Mouse (Mus musculus) left cerebral cortex, adult 18-20 months (tissue): ENCODE measurements at regions not wholly inside any gene's neighbourhood (a gene's known extent, or its start where the extent isn't known, plus 50 kb on each side); places are given as distances from the start of the nearest gene placed in this dataset.

Experiments
- DNase-seq, 2 experiments: peaks; one replicate each; pipeline ENCODE4 v3.0.0; 2021 to 2022; ENCODE audit warnings: low spot score in 2 of 2, mixed read lengths in 1 of 2

DNA sequence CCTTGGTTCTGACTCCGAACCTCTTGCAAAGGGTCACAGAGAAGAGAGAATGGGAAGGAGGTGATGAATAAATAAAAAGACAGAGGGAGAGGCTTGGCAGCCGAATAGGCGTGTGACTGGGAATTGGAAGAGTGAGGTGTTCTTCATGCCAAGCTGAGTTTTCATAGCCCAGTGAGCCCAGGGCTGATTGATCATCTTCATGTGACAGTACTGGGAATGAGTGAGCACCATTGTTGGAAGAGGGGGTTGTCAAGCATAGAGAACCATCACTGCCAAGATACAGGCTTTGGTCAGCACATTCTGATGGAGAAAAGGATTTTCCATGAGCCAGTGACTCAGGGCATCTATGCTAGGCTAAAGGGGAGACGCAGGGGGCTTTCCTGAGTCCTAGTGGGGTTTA lies 163.0 kb downstream of the Slc30a10 start:
- DNase-seq = no peak

DNA sequence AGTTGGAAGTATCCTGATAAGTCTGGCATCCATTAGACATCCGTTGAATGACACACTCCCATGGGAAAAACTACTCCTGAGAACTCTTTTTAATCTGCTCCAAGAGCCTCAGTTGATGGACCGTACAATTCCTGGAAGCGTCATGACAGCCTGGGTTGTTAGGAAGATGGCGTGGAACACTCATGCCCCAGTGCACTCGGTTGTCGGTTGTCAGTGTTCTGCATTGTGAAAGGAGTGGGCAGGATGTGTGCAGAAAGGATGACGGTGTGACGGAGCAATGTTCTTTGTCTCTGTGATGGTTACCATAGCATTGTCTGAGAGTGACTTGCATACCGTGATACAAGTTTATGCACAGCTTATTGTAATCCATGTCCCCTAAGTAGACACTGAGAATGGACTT lies 164.4 kb downstream of the Slc30a10 start:
- DNase-seq = no peak

DNA sequence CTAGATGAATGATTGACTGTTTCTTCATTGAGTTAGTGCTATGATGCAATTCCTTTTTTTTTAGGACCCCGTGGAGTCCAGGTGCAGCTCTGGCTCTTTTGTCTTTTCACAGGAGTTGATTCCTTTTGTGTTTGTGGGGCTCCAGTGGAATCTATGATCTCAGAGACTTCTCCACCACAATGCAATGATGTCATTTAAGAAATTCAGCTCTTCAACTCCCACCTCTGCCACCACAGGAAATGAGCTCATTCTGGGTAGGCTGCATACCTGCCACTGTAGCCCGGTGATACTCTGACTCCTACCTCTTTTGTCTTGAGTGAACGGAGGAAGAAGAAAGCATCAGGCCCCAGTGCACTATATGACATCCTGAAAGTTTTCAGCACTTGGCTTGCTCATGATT lies 173.8 kb downstream of the Slc30a10 start:
- no peak for DNase-seq

DNA sequence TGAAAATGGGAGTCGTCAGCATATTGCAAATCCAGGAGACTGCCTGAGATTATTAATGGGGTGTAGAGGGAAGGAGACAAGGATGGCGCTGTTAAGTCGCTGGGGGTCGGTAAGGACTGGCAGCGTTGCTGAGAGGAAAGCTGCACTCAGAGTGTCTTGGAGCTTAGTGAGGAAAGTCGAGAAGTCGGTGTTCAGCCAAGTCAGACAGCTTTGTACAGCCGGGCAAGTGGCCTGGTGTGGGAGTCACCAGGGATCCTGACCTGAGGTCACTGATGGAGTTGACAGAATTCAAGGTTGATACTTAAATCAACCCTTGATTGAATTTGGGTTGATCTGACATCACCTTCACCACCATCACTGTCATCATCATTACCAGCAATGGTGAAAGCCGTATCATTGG lies 175.3 kb downstream of the Slc30a10 start:
- DNase-seq = no peak

DNA sequence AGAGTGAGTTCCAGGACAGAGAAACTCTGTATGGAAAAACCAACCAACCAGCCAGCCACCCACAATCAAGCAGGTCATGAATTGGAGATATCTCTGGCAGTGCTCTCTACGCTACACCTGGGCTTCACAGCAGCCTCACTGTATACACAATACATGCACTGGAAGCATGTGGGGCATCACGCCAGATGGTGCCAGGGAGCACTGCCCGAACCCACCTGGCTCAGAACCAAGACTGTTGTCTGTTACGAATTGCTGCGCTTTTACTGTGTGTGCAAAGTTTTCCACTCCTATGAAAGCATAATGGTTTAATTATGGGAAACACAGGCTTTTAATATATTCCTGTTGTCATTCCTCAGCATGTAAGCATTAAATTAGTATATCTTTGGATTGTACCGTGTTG lies 184.0 kb downstream of the Slc30a10 start:
- no peak for DNase-seq

DNA sequence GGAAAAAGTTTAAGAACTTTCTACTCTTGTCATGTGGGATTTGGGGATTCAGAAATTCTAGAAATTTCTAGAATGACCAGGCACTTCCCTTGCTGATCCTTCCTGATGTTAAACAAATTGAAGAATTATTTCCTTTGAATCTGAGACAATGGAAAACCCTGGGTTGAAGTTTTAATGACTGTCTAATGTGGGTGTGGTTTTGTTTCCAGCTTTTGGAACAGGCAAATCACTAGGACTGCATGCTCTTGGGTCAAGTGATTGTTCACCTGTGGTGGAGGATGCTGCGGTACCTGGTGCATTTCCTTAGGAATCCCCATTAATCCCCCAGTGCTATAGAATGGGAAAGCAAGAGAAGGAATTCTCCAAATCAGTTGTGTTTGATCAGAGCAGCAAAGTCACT lies 184.8 kb downstream of the Slc30a10 start:
- DNase-seq = no peak

DNA sequence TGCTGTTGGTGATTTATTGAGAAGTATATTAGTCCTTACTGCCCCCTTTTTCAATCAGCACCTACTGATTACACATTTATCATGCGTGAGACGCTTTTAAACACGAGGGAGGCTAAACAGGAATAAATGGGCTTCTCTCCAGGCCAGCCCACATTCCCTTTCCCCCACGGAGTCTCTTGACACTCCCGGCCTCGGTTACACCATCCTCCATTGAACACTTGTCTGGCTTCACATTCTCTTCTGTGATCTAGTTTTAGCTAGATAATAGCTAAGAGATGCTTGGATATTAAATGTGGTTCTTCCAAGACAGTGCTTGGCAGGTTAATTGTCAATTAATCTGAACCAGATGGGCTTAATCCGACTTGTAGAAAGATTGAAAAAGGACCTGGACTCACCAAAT lies 189.4 kb downstream of the Slc30a10 start:
- DNase-seq = no peak

DNA sequence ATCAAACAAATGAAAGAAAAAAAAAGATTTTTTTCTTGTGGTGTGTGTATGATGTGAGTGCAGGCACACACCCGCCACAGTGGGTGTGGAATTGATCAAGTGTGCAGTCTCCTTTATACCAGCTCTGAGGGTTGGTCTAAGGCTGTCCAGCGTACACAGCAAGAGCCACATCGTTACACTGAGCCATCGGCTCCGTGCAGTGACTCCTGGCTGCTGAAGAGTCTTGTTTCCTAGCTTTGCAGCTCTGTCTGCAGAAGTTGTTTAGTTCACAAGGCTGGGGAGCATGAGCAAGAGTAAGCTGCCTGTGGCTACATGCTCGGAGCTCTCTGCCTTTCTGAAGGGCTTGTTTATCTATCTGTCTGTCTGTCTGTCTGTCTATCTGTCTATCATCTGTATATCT lies 193.5 kb downstream of the Slc30a10 start:
- no peak for DNase-seq

DNA sequence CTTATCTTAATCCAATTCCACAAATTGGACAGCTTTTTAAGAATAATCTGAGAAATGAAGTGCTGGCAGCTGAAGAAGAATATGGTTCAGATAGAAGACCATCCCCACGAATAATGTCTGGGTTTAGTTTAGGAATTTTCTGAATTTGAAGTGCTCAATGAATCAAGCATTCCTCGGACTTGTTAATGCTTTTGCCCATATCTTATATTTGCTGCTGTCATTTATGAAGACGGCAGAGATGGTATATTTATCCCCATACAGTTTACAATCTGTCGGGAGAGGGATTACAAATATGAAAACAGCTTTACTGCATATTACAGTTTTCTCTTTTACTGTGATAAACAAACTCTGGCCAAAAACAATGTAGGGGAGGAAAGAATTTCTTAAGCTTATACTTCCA lies 194.3 kb downstream of the Slc30a10 start:
- DNase-seq = no peak

DNA sequence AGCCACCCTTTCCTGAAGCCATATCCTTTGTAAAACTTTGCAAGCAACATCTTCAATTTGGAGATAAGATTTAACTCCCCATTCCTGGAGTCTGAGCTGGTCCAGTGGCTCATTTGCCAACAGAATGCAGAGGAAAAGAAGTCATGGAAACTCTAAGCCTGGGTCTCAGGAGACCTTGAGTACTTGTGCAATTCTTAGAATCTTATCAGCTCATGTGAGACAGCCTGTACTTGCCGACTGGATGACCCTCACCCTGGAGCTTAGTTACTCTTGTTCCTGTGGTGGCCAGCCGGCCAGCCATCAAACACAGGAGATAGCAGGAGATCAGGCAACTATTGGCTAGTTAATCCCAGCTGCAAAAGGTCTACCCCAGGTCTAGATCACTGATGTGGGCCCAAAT lies 196.3 kb downstream of the Slc30a10 start:
- no peak for DNase-seq

DNA sequence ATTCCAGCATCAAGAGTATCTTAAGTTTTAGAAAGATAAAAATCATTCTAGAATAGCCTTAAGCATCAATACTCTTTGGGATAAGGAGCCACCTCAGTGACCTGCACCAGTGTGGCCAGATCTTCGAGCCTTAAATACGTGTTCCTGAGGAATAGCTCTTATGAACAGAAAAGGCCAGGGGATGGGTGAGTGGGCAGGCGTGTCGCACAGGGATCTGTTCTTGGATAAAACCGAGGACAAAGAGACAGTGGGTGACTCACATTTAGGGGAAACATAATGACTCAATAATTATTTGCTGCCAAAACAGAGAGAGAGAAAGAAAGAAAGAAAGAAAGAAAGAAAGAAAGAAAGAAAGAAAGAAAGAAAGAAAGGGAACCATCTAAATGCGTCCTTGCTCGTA lies 200.4 kb downstream of the Slc30a10 start:
- no peak for DNase-seq

DNA sequence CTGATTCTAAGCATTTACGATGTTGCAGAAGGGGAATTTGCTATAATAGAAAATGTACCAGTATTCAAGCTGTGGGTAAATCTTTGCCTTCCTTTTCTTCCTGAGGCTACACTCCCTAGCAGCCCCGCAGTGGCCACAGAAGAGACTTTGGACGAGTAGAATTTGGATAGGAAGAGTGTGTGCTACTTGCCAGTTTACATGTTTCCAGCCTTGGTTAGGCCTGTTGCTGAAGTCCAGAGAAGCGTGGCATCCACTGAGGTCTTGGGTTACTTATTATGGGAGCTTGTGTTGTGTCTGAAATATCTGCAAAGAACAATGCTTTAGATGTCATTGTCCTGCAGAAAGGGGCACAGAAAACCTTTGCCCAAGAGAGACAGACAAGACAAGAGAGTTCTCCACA lies 200.8 kb downstream of the Slc30a10 start:
- DNase-seq = no peak

DNA sequence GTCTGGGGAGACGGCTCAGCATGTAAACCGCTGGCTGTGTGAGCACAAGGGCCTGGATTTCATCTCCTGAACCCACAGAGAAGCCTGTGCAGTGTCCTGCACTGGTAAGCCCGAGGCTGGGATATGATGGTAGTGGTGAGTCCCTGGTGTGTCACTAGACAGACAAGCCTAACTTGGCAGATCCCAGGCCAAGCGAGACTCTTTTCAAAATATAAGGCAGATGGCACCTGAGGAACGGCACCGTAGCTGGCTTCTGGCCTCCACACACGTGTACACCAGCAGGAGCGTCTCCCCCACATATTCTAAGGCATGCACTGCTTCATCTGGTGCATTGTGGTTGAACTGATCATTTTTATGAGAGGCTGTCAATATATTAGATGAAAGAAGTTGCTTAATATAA lies 202.6 kb downstream of the Slc30a10 start:
- no peak for DNase-seq

DNA sequence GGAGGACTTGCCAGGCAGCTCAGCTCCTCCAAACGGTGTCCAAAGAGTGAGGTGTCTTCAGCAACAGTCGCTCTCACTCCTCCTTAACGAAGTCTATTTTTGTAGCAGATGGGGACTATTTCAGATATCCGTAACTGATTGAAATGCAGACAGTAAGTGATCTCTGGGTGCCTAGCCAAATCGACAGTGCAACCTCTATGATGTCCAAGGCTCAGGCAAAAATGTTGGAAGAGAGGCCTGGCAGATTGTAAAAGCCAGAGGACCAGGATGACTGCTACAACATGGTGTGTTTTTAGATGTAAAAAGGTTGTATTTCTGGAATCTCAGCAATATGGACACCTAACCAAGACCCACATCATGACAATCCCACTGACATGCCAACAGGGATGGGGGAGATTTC lies 204.8 kb downstream of the Slc30a10 start:
- DNase-seq = no peak

DNA sequence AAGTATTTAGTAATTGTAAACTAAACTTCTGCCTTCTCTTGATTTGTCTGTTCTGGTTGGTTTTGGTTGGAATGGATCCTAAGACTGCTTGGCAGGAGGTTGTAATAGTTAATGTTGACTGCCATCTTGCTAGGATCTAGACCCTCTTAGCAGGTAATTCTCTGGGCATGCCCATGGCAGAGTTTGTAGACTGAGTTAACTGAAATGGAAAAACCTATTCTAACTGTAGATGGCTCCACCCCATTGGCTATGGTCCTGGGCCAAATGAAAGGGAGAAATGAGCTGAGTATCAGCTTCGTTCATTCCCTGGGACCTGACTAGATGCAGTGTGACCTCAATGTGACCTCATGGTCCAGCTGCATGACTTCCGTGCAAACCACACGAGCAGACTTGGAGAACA lies 207.7 kb downstream of the Slc30a10 start:
- no peak for DNase-seq

DNA sequence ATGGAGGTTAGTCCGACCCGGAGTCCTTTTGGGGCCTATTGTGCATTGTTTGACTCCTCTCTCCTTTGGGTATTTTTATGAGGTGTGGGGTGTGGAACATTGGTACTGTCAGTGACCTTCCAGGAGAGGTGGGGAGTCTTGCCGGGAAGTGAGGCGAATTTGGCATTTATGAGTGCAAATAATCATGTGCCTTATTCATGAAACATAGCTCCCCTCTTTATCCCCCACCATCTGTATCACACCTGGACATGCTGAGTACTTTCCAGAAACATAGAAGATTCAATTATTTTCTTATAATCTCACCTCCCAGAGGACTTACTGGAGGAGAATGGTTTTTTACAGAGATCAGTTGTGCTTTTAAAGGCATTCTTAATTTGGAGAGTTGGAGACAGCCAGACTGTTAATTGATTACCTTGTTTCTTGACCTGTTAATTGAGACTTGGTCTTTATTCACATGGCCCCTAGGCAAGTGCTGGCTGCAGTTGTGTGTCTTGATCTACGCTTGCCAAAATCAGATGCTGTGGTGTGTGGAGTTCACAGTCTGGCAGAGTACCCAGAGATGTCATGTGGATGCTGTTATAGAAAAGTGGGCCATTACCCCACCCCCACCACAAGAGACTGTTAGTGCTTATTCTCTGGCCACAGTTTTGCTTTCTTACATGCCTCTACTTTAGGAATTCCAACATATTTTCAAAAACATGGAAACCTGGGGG lies 215.5 kb downstream of the Slc30a10 start:
- DNase-seq = no peak

DNA sequence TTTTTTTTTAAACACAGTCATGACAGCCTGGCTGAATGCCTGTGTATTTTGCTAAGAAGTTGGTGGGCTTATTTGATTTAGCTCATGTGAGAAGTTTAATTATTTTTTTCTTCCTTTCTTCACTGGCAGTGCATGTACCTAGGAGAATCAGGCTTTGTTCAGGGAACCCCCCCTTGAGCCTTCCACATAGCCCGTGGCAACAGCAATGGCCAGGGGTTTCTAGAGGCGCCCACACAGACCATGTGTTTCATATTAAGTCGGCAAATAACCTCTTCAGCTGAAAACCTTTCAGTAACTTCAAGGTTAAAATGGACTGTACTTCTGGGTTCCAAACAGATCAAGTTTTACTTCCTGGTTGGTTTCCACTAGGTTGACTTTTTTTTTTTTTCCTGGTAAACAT lies 218.3 kb downstream of the Slc30a10 start:
- no peak for DNase-seq

DNA sequence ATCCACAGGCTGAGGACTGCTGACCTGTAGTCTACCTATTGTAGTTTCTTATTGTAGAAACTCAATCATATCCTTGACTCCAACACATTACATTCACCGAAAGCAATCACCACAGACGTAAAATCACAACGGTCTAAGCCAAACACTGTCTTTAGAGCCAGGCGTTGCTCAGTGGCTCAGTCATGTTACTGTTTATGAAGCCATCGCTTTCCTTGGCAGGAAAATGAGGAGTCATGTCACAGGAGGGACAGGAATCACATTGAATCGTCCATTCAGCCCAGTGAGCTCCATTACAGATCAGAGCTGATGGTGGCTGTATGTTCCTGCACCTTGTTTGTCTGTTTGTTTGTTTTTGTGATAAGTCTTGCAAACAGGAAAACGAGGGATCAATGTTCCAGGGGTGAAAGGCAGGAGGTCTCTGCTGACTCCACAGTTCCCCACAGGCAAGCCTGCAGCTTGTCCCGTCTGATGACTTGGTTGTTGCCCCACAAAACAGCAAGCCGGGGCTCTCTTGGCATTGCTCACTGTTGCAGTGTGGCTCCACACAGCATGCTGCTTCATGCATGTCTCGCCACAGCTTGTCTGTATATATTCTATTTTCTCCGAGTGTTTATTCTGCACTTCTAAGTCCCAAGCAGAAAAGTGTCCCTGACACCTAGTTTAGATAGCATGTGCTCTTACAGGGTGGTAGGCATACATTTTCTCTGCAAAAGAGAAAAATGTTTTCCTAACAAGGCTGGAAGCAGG lies 221.2 kb downstream of the Slc30a10 start:
- DNase-seq = no peak

DNA sequence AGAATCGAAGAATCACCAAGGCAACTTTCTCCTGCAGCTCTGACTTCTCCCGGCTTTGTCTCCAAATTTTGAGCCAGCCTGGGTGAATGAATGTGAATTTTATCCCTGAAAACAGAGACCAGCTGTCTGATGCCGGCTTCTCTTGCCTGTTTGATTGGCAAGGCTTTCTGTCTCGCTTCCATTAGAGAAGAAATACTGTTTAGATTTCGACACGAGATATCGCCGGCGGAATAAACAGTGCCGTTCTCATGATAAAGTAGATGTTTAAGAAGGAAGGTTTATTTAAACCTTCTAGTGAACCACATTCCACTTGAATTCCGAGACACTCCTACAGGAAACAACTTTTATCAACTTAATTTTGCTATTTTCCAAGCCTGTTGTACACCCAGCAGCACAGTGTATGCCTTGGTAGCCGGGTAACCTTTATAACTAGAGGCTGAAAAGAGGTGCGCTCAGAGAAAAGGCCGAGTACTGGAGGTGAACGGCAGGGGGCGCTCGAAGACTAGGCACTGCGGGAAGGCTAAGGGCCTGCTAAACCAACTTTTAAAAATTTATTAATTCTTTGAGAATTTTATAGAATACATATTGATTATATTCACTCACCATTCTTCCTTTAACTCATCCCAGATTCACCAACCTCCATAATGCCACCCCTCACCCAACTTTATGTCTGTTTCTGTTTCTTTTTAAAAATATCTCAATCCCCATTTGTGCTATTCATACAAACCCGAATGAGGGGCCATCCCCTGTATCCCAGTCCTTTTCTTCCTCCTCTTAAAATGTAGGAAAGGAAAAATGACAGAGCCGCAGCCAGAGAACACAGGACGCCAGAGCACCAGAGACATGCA lies 227.2 kb downstream of the Slc30a10 start:
- DNase-seq = peak; percentile 87 to 92

DNA sequence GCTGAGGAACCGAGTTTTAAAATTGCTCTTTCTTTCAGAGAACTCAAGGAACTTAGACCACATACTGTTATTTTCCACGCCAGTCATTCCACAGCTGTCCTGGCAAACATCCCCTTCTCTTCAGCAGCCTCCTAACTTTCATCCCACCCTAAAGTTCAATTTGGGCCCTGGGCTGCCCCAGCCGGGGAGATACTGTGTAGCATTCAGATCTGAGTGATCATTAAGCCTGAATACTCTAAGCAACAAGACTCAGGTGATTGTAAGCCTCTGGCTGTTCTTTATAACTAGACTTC lies 227.8 kb downstream of the Slc30a10 start:
- DNase-seq = no peak

DNA sequence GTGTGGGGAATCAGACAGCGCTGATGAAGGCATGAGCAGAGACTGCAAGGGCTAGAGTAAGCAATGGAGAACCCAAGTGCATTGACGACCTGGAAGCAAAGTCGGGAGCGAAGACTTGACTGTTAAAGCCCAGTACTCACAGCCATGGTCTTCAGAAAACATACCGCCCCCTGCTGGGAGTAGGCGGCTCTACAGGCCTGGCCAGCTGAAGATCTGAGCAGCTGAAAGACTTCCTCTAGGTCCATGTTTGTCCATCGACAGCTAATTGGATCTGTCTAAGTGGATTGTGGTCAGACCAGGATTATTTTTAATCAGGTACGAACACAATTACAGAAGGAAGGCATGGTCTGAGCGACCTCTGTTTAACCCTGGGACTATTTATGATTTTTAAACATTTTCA lies 230.0 kb downstream of the Slc30a10 start:
- DNase-seq = peak; percentile 8 to 33

DNA sequence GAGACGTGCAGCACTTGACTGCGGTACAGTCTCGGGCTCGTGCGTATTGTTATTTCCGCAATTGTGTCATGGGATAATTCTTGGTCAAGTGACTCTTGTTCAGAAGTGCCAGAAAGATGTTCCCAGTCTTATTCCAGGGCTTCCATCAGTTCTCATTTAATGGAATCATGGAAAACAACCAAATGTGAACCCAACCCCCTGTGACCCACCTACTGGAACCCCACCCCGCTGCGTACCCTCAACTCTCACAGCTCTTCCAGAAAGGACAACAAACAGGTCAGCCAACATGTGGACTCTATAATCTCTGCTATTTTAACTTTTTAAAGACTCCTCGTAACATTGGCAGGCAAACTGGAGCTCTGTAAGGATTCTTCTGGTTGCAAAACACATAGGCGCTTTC lies 233.9 kb downstream of the Slc30a10 start:
- DNase-seq = no peak
